Mouse (Mus musculus) liver, postnatal 0 days (tissue): ENCODE measurements around the gene Hectd3. TPM values are rescaled to one million over a fixed set of nuclear protein-coding genes. Genes with fewer than 3 reads are reported as not detected.

Experiments used
- ATAC-seq: fragments of 200-750 bp; cut with Nextera tagmentation; 2 replicates; pipeline ENCODE4 v1.8.0; 2017; ENCODE audit warnings: mild to moderate bottlenecking, moderate library complexity
- DNase-seq: peaks from one replicate; pipeline ENCODE4 v3.0.0-alpha.2; 2016
- H3K27ac ChIP-seq: fragments of 300-500 bp; sonication (generic); 2 replicates; pipeline ENCODE4 v1.5.1; 2014; ENCODE audit warnings: antibody characterized with exemption, moderate library complexity, mild to moderate bottlenecking, low read depth
- H3K27me3 ChIP-seq: fragments of 300-500 bp; sonication (generic); 2 replicates; pipeline ENCODE4 v1.6.1; 2014; ENCODE audit warnings: low read length, control low read depth, mixed read lengths; ENCODE audit not compliant: insufficient read depth
- H3K36me3 ChIP-seq: fragments of 300-500 bp; sonication (generic); replicated peaks from 2 replicates; pipeline ENCODE4 v1.6.1; 2014; ENCODE audit warnings: mild to moderate bottlenecking, control low read depth, low read length, moderate library complexity, mixed read lengths; ENCODE audit not compliant: insufficient read depth
- H3K4me1 ChIP-seq: fragments of 300-500 bp; sonication (generic); 2 replicates; pipeline ENCODE4 v1.6.1; 2014; ENCODE audit warnings: antibody characterized with exemption, mild to moderate bottlenecking, control low read depth; ENCODE audit not compliant: insufficient read depth
- H3K4me2 ChIP-seq: fragments of 300-500 bp; sonication (generic); 2 replicates; pipeline ENCODE4 v1.6.1; 2014; ENCODE audit warnings: low read depth, mild to moderate bottlenecking, low read length, moderate library complexity, mixed read lengths
- H3K4me3 ChIP-seq: fragments of 300-500 bp; sonication (generic); 2 replicates; pipeline ENCODE4 v1.5.1; 2014; ENCODE audit warnings: low read depth, low read length
- H3K9ac ChIP-seq: fragments of 300-500 bp; sonication (generic); replicated peaks from 2 replicates; pipeline ENCODE4 v1.6.1; 2014; ENCODE audit warnings: mild to moderate bottlenecking, moderate library complexity
- H3K9me3 ChIP-seq: fragments of 300-500 bp; sonication (generic); 2 replicates; pipeline ENCODE4 v1.6.1; 2016; ENCODE audit warnings: mild to moderate bottlenecking, control low read depth, low read length, mixed read lengths
- CTCF ChIP-seq: sonication (generic); IDR thresholded peaks from 2 replicates; pipeline ENCODE4 v1.5.1; 2016; ENCODE audit warnings: antibody characterized with exemption, low read depth
- EP300 ChIP-seq: IDR thresholded peaks from 2 replicates; pipeline ENCODE4 v1.6.1; 2016; ENCODE audit warnings: antibody characterized with exemption, low read depth, mild to moderate bottlenecking
- WGBS: fragments of 180-500 bp; shearing (Covaris S2); extraction: QIAGEN DNeasy Blood & Tissue Kit; methylation state at CpG from one replicate; pipeline ENCODE4 v1.1.7; 2014; ENCODE audit not compliant: insufficient replicate concordance; 5-methylcytosine and 5-hydroxymethylcytosine counted together
- polyA plus RNA-seq: library from polyadenylated mRNA; unstranded; fragments of >200 nt; fragmentation: Nextera tagmentation; extraction: Ambion mirVana; gene quantifications from 2 replicates; pipeline ENCODE4 v1.2.1, GENCODE M21; 2015

The Hectd3 gene
- polyA plus RNA-seq, 1 experiment from 2014 or later: 5.2 TPM

- H3K9ac ChIP-seq: no peak overlapping the region
- WGBS: 91% methylated on average over 16 of the region's 16 CpGs
- no peak overlapping the region for H3K27ac ChIP-seq
- peaks cover 44% of the 10 kb centered on the region for H3K36me3 ChIP-seq
- H3K4me2 ChIP-seq: no peak overlapping the region
- no peak overlapping the region for H3K4me3 ChIP-seq
- DNase-seq: no peak
- ATAC-seq: no peak
- TF ChIP-seq CTCF: no peak
- no peak for TF ChIP-seq EP300
- H3K9me3 ChIP-seq: no peaks in the 10 kb centered on the region
- no peaks in the 10 kb centered on the region for H3K27me3 ChIP-seq
- H3K4me1 ChIP-seq: no peaks in the 10 kb centered on the region
These were observed 6.8 kb downstream of the Hectd3 start for GRCm38 (mm10) chr4:117001957-117002356.

GRCm38 (mm10) chr4:117002543-117003521 lies 7.7 kb downstream of the Hectd3 start:
- 63% methylated on average over 38 of the region's 38 CpGs for whole genome bisulfite sequencing
- H3K36me3 ChIP-seq: peaks cover 44% of the 10 kb centered on the region
- peak; percentile 70 for ATAC-seq

GRCm38 (mm10) chr4:117004649-117005048 lies 9.5 kb downstream of the Hectd3 start:
- 77% methylated on average over 4 of the region's 4 CpGs for WGBS
- Histone ChIP-seq H3K4me1 (no peaks in the 10 kb centered on the region), H3K36me3 (peaks cover 31% of the 10 kb centered on the region), H3K9ac (no peak overlapping the region), H3K27ac (no peak overlapping the region), H3K27me3 (no peaks in the 10 kb centered on the region), H3K4me2 (no peak overlapping the region), H3K4me3 (no peak overlapping the region), H3K9me3 (no peaks in the 10 kb centered on the region)
- ATAC-seq (no peak), DNase-seq (no peak)
- TF ChIP-seq EP300 (no peak), CTCF (no peak)

More at GRCm38 (mm10) chr4:117002543-117003521, 7.7 kb downstream of the Hectd3 start:
- TF ChIP-seq EP300: no peak
- TF ChIP-seq CTCF: peak; percentile 83
- Histone ChIP-seq H3K9ac (no peak overlapping the region), H3K9me3 (no peaks in the 10 kb centered on the region), H3K27ac (no peak overlapping the region), H3K4me2 (no peak overlapping the region), H3K27me3 (no peaks in the 10 kb centered on the region), H3K4me1 (no peaks in the 10 kb centered on the region), H3K4me3 (no peak overlapping the region)
- peak; percentile 58 for DNase-seq

- H3K9ac ChIP-seq: no peak overlapping the region
These were observed 10.7 kb downstream of the Hectd3 start for GRCm38 (mm10) chr4:117005611-117006400.

GRCm38 (mm10) chr4:117007058-117007457 lies 11.9 kb downstream of the Hectd3 start:
- Histone ChIP-seq H3K4me3 (no peak overlapping the region), H3K27ac (no peak overlapping the region), H3K4me2 (no peak overlapping the region), H3K4me1 (no peaks in the 10 kb centered on the region), H3K9me3 (no peaks in the 10 kb centered on the region), H3K9ac (no peak overlapping the region), H3K36me3 (peaks cover 11% of the 10 kb centered on the region), H3K27me3 (no peaks in the 10 kb centered on the region)
- no peak for TF ChIP-seq CTCF
- TF ChIP-seq EP300: no peak
- DNase-seq (no peak), ATAC-seq (no peak)
- 72% methylated on average over 3 of the region's 3 CpGs for WGBS

More at GRCm38 (mm10) chr4:117005611-117006400, 10.7 kb downstream of the Hectd3 start:
- DNase-seq: no peak
- Histone ChIP-seq H3K4me3 (no peak overlapping the region), H3K27ac (no peak overlapping the region), H3K27me3 (no peaks in the 10 kb centered on the region), H3K36me3 (peaks cover 20% of the 10 kb centered on the region), H3K9me3 (no peaks in the 10 kb centered on the region), H3K4me2 (no peak overlapping the region), H3K4me1 (no peaks in the 10 kb centered on the region)
- TF ChIP-seq CTCF (no peak), EP300 (no peak)
- no peak for ATAC-seq
- 69% methylated on average over 7 of the region's 7 CpGs for WGBS

- 85% methylated on average over 5 of the region's 5 CpGs for WGBS
- ATAC-seq: no peak
- no peaks in the 10 kb centered on the region for H3K4me1 ChIP-seq
These were observed 15.1 kb downstream of the Hectd3 start for GRCm38 (mm10) chr4:117010231-117010630.

More at GRCm38 (mm10) chr4:117010231-117010630, 15.1 kb downstream of the Hectd3 start:
- no peak overlapping the region for H3K9ac ChIP-seq
- no peak overlapping the region for H3K4me2 ChIP-seq
- no peak for DNase-seq
- no peaks in the 10 kb centered on the region for H3K27me3 ChIP-seq
- no peak overlapping the region for H3K4me3 ChIP-seq
- H3K9me3 ChIP-seq: no peaks in the 10 kb centered on the region
- no peak overlapping the region for H3K27ac ChIP-seq
- no peak for TF ChIP-seq CTCF
- TF ChIP-seq EP300: no peak
- H3K36me3 ChIP-seq: no peaks in the 10 kb centered on the region
